Mouse (Mus musculus) R1 (cell line): ENCODE data around the gene Pnpla8.
"Not testable (repeated sequence)": the region's sequence is repeated elsewhere in the genome, so short reads cannot be mapped to it uniquely, and the experiment has no call there.

Source experiments
- DNase-seq: peaks from one replicate; pipeline ENCODE4 v3.0.0-alpha.2; 2018; ENCODE audit warnings: low read depth, low spot score

The Pnpla8 gene

DNA sequence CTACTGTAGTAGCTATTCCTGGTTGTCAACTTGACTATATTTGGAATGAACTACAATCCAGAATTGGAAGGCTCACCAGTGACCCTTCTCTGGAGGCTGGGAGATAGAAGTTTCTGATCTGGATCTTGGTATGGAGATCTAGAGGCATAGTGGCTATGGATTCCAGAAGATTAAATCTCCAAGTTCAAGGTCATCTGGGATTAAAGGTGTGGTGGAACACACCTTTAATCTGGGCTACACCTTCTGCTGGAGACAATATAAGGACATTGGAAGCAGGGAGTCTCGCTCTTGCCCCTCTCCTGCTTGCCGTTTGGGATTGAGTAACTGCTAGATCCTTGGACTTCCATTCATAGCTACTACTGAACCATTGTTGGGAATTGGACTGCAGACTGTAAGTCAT, at the start of gene Pnpla8:
TSS of gene Pnpla8 (plus strand) at position 301 of the 400 bp plus-strand sequence.
- not testable (repeated sequence) for DNase-seq

DNA sequence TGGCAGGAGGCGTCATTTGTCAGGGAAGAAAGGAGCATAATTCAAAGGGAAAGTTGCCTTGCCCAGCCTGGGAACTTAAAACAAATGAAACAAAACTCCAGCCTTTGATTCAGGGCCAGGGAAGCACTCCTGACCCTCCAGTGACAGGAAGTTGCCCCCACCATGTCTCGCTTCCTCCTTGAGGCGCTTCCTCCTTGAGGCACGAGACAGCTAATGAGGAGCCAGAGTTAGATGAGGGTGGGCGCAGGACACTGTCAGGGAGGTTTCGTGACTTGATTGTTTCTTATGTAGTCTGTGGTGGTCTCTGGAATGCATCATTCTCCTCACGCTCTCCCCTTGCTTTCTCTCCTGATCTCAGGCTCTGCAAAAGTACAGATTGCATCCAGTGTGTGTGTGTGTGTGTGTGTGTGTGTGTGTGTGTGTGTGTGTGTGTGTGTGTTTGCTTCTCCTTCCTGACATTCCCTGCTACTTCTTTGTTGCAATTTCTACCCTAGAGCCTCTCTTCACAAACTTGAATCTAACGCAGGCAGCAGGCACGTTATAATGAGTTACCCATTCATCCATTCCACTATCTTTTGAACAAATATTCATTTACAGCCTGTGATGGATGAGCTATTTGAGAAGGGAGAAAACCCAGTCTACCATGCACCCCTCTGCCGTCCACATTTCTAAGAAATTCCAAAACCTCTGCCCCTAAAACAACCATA, 44.7 kb upstream of the Pnpla8 start:
- no peak for DNase-seq

DNA sequence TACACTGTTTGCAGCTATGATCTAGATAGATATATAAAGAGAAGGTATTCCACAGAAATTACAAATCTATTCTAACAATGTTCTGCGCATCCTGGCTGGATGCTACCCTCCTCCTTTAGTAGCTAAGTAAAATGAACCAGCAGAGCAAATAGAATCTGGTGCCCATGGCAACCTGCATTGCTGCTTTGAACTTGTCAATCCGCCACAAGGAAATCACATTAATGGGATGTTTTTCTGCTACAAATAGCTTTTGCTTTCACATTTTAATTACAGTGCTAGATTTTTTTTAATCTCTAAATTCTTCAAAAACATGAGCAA, 44.2 kb upstream of the Pnpla8 start:
- DNase-seq: no peak

DNA sequence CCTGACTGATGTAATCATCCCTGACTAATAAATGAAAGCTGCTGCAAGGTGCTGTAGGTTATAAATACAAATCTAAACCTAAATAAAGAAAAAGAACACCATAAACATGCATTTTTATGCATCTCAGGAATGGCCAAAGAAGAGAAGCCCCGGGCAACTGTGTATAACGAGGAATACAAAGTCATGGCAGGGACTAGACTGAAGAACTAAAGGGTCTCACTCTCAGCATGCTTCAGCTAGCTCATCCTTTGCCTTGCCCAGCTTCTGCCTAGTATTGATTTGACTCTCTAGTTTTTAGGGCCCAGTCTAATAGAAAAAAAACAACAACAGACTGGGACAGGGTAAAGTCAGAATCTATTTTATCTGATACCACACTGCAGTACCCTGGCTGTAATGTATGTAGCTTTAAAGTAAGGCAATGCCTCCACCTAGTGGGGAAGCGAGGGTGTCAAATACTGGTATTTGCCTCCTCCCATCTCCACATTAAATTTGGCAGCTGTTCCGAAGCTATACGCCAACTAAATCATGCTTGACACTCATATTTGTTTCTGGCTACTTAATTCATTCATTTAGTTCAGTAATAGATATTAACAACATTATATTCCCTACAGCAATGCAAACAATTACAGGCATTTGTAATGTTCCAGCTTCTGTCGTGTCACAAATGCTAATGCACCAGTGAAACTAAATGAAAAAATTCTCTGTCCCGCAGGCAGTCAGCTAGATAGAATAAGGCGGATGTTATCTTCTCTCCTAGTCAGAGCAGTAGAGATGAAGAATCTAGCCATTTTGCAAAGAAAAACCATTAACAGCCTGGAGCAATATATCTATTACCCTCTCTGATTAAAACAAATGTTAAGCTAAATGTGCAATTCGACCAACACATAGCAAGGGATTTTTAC, 39.8 kb upstream of the Pnpla8 start:
- peak; percentile 28 for DNase-seq

- DNase-seq: no peak
These were observed 23.2 kb upstream of the Pnpla8 start for GRCm38 (mm10) chr12:44197873-44198525.

DNA sequence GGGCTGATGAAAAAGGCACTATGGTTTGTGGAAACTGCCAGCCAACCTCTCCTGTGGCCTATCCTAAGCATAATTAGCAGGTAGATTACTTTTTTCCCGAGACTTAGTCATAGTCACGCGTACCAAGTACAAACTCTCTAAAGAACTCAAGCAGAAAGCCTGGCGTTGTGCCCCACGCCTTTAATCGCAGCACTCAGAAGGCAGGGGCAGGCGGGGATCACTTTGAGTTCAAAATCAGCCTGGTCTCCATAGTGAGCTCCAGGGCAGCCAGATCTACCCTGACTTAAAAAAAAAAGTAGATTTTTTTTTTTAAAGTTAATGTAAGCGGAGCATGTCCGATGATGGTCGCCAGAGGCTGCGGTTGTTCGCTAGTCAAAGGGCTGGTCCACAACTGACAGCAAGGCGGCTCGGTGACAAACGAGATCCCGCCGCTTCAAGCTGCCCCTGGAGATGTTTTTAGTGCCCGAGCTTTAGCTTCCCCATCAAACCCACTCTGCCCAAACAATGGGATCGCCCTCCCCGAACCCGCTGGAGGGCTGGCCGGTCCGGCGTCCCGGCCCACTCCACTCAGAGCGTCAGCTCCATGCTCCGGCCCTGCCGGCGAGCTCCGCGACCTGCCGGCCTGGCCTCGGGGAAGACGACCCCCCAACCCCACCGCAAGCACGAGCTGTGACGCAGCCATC, 11.9 kb upstream of the Pnpla8 start:
- DNase-seq: no peak

DNA sequence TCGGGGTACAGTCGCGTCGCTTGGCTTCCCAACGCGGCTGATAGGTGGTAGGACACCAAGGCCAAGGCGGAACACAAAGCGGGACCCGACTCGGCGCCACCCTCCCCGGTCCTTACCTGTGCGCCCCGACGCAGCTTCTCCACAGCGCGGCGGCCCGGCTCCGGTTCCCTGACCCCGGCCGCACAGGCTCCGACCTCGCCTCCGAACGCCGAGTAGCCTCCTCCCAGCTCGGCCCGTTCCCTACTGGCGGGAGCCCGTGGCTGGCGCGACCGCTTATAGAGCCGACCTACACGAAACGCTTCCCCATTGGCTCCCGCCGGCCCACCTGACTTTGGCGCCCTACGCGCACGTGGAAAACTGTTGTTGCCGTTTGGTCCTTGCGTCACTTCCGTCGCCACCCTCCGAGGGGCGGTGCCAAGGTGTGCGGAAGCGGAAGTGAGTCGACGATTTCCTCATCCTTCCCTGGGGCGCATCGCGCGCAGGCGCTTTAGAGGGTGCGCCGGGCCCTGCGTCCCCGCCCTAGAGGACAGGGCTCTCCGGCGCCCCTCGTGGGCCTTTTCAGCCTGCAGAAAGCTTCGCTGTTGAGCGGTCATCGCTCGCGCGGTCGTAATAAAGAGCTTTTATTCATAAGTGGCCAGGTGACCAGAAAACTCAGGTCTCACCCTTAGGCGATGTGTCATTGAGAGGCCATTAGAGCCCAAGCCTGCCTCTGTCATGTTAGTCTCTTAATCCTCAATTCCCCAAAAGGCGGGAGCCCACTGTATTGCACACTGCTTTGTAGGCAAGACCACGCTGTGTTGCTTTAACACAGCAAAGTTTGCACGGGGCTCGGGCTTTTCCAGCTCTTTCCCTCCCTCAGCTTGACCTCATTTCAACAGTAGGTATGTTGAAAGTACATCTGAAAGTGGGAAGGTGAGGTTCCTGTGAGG, 11.1 kb upstream of the Pnpla8 start, which contains the start of gene Dnajb9:
TSS of gene Dnajb9 (minus strand) at position 503 of the 929 bp plus-strand sequence.
- peak; percentile 98 for DNase-seq

- DNase-seq: no peak
These were observed 9.6 kb upstream of the Pnpla8 start for GRCm38 (mm10) chr12:44211555-44211954.

- DNase-seq: peak; percentile 37
These were observed 634 bp downstream of the Pnpla8 start for GRCm38 (mm10) chr12:44221651-44222356.

- DNase-seq: no peak
These were observed 1.9 kb downstream of the Pnpla8 start for GRCm38 (mm10) chr12:44223044-44223443.

- DNase-seq: no peak
These were observed 3.5 kb downstream of the Pnpla8 start for GRCm38 (mm10) chr12:44224650-44225049.

DNA sequence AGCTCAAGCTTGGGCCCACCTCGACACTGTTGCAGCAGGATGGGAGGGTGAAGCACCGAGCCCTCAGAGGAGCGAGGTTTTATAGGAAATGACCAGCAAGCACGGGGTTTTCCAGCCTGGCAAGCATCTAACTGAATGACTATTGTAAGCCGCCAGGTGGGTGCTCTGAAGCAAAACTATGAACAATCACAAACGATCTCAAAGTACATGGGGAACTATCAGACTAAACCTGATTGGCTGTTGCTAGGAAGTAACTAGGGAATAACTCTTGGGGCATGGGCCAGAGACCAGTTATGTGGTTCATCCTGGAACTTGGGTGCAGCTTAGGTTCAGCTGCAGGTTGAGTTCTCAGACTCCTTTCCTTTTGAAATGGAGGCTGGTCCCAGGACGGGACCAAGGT, 19.9 kb downstream of the Pnpla8 start:
- no peak for DNase-seq

- no peak for DNase-seq
These were observed 21.2 kb downstream of the Pnpla8 start for GRCm38 (mm10) chr12:44242407-44242806.

- no peak for DNase-seq
These were observed 24.6 kb downstream of the Pnpla8 start for GRCm38 (mm10) chr12:44245739-44246138.

DNA sequence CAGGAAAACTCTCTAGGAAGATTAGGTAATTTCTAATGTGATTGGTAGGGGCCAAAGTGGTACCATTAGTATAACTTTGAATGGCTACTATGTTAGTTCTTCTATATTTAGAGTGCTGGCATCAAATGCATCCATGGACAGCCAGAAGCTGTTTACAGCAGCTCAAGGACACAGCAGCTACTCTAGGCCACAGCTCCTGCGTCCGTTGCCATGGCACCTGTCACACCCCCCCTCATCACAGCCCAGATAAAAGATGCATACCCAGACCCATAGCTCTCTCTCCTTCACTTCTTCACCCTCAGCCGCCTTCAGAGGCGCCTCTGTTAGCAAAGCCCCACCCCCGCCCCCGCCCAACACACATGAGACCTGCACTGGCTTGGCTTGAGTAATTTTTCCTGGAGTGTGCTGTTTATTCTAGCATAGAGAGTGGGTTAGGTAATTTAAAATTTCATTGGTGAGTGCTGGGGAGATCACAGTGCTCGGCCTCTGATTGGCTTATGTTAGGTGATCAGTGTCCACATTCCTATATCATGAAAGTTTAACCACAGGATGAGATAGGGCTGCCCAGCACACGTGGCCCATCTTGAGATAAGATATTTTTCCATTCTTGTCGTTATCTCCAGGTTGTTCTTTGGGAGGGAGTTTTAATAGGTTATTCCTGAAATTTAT, 27.3 kb downstream of the Pnpla8 start:
- no peak for DNase-seq

GRCm38 (mm10) chr12:44262612-44263011, 41.4 kb downstream of the Pnpla8 start:
- no peak for DNase-seq

GRCm38 (mm10) chr12:44265651-44266050, 44.5 kb downstream of the Pnpla8 start:
- no peak for DNase-seq

- DNase-seq: no peak
These were observed 46.0 kb downstream of the Pnpla8 start for GRCm38 (mm10) chr12:44267196-44267595.

DNA sequence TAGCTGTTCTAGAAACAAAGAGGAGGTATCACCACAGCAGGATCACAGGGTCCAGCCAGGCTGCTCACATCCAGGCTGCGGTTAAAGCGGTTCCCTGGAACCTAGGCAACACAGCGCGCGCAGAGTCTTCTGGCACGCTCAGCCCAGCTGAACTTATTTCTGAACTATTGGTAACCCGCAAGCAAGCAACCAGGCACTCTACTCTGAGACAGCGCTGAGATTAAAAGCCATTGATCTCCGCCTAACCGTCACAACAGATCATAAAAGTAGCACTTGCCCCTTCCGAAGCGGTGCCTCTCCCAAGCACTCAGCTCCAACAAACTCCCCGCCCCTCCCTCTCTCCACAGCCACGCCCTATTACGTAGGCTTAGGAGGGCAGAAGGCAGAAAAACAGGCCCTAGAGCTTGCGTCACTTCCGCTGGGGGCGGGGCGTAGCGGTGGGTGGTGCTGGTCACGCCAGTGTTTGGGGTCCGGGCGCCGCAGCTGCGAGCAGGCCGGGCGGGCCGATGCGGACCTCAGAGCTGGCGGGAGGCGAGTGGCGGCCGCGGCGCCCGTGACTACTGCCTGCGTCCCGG, 47.6 kb downstream of the Pnpla8 start:
- peak; percentile 97 for DNase-seq
